Mouse (Mus musculus): Measurements from ENCODE around the gene Cemip.
A peak's percentile ranks its signal among the peaks of the same experiment; 100 is the strongest.

The Cemip gene

DNA sequence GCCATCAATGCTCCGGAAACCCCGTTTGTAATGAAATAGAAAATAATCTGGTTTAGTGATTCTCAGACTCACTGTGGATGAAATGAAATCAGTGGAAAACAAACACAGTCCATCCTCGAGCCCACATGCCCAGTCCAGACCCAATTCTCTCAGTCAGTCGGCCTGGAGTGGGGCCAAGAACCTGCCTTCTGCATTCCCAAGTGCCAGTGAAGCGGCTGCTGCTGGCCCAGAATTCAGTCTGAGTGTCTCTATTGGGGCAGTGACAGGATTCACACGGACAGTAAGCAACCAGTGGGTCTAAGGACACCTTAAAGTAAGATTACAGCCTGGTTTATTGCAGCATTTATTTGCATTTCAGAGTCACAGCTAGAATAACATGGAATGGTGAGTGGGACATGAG, 10.2 kb upstream of the Cemip start:
- DNase-seq (ENCODE audit: inconsistent ontology term): peak; percentile 90

DNA sequence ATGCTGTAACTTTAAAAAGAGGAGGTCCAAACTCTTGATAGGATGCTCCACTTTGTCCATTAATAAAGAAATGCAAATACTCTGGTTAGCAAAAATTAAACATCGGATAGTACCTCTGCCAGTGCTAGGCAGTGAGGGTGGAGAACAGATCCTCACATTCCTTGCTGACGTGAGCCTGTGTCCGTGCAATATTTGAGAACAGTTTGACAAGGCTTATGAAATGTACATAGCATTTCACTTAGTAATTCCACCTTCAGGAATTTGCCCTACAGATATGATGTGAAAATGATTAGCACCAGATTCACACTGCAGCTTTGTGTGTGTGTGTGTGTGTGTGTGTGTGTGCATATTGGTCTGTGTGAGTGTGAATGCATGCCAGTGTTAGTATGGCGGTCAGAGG, 4.5 kb upstream of the Cemip start:
- DNase-seq (ENCODE audit: inconsistent ontology term): peak; percentile 1

DNA sequence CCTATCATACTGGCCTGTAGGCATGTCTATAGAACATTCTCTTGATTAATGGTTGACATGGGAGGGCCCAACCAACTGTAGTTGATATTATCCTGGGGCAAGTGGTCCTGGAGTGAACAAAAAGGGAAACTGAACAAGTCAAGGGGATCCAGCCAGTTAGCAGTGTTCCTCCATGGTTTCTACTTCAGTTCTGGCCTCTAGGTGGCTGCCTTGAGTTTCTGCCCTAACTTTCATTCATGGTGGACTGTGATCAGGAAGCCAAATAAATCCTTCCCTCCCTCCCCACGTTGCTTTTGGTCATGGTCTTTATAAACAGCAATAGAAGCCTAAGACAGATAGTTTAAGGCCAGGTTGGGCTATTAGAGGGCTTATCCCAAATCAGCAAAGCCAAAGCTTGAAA, 3.5 kb upstream of the Cemip start:
- DNase-seq (ENCODE audit: inconsistent ontology term): peak; percentile 8

GRCm38 (mm10) chr7:84088971-84089370, 2.7 kb upstream of the Cemip start:
- peak; percentile 52 for DNase-seq (ENCODE audit: inconsistent ontology term)

DNA sequence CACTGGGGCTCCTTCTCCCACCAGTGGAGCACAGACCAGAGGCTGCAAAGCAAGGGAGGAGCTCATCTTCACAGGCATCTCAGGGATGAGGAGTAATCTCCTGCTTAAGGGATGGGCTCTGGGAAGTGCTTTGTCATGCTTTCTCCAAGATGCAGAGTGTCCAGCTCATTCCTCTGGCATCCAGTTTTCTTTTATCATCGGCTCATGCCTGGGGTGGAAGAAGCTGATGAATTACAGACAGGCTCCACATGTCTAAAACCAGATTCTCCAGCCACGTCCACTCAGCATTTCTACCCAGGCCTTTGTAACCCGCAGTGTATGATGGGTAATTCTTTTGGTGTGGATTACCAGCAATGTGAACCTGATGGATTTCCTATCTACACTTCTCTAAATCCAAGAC, 1.9 kb upstream of the Cemip start:
- peak; percentile 14 for DNase-seq (ENCODE audit: inconsistent ontology term)

- peak; percentile 72 for DNase-seq (ENCODE audit: inconsistent ontology term)
These were observed 1.0 kb downstream of the Cemip start for GRCm38 (mm10) chr7:84085049-84085945.

- peak; percentile 66 for DNase-seq (ENCODE audit: inconsistent ontology term)
These were observed 8.9 kb downstream of the Cemip start for GRCm38 (mm10) chr7:84077257-84078013.

GRCm38 (mm10) chr7:84074266-84074665, 12.0 kb downstream of the Cemip start:
- no peak for DNase-seq (ENCODE audit: inconsistent ontology term)

- no peak for DNase-seq (ENCODE audit: inconsistent ontology term)
These were observed 12.4 kb downstream of the Cemip start for GRCm38 (mm10) chr7:84073856-84074255.

- peak; percentile 73 for DNase-seq (ENCODE audit: inconsistent ontology term)
These were observed 17.4 kb downstream of the Cemip start for GRCm38 (mm10) chr7:84068931-84069330.

DNA sequence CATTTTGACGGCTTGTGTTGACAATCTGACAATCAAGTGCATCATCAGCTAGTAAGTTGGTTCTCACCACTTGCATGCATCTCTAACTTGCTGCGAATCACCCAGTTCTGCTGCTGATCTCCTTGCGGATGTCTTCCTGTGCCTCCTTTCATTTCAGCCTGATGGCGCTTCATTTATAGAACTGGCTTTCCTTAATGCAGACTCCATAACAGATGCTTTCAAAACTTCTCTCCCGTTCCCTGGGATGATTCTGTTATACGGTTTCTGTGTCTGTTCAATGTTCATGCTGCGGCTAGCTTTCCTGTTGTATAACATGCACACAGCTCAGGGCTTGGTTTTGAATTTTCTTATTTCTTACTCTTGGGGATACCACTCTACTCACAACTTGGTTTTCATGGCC, 26.5 kb downstream of the Cemip start:
- no peak for DNase-seq (ENCODE audit: inconsistent ontology term)

DNA sequence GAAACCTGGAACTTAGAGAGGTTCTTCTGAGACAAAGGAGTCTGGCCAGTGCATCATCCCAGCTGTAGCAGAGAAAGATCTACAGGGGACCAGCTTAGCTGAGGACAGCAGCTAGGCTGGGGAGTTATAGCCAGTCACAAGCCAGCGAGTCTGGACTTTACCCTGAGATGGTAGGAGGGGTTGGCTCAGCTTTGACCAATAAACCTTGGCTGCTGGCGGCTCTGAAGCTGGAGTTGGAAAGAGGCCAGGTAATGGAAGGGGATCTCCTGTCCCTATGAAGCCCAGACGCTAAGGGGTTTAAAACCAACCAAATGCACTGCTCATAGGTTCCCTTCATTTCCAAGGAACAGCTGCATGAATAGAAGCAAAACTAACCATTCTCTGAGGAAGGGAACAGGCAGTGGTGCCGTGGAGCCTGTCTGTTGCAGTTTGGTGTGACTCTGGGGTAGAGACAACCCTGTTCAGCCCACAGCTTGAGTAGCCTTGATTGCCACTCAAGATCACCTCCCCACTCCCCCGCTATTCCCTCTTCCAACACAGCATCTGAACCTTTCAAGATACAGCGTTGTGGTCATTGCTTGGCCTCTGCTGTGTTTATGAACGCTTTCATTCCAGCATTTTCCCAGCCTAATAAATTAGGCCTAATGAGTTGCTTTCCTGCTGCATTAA, 30.2 kb downstream of the Cemip start:
- DNase-seq (ENCODE audit: inconsistent ontology term): no peak

DNA sequence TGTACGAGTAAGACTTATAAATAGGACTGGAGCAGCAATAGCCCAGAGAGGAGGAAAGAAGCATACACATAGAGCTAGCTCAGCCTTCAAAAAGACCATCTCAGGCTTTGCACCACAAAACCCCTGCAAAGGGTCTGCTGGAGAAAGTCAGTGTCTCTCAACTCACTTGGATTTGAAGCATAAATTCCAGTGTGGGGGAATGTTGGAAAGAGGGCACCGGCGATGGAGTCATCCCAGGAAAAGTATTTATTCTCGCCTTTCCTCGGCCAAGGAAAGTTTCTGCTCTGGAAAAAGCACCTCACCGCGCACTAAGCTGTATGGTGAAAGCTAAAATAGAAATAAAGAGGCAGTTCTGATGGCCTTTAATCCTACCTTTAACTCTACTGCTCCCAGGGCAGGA, 32.4 kb downstream of the Cemip start:
- no peak for DNase-seq (ENCODE audit: inconsistent ontology term)

- DNase-seq (ENCODE audit: inconsistent ontology term): no peak
These were observed 34.9 kb downstream of the Cemip start for GRCm38 (mm10) chr7:84051423-84051822.

DNA sequence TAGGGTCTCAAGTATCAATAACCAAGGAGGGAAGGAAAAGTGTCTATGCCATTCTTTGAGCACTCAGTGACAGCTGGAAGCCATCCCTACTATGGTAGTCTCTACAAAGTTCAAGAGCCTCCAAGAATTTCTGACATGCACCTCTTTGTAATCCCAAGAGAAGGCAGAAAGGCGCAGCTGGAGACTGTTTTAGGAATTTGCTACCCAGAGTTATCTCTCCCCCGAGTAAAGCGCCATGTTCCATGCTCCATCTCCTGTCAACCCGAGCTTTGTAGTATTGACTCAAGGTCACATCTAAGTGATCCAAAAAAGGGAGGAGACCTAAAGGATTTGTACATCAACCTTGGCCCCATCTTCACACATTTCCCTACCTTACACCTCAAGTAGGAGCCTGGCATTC, 40.8 kb downstream of the Cemip start:
- DNase-seq (ENCODE audit: inconsistent ontology term): no peak

- DNase-seq (ENCODE audit: inconsistent ontology term): no peak
These were observed 41.6 kb downstream of the Cemip start for GRCm38 (mm10) chr7:84044581-84045290.

DNA sequence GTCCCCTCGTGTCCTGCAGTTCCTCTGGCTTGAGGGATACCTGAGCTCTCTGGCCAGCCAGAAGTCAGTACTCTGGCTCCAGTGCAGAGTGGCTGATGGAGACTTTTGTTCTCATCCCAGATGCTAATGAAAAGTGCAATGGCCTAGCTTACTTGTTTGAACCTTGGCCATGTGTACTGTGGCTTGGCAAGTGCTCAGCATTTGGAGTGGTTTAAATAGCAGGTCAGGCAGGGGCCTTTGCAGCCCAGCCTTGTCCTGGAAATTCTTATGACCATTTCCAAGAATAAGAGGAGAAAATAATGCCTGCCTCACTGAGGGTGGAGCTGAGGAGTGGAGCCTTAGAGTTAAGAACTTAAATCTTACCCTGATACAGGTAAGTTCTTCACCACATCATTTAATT, 43.6 kb downstream of the Cemip start:
- DNase-seq (ENCODE audit: inconsistent ontology term): peak; percentile 75

DNA sequence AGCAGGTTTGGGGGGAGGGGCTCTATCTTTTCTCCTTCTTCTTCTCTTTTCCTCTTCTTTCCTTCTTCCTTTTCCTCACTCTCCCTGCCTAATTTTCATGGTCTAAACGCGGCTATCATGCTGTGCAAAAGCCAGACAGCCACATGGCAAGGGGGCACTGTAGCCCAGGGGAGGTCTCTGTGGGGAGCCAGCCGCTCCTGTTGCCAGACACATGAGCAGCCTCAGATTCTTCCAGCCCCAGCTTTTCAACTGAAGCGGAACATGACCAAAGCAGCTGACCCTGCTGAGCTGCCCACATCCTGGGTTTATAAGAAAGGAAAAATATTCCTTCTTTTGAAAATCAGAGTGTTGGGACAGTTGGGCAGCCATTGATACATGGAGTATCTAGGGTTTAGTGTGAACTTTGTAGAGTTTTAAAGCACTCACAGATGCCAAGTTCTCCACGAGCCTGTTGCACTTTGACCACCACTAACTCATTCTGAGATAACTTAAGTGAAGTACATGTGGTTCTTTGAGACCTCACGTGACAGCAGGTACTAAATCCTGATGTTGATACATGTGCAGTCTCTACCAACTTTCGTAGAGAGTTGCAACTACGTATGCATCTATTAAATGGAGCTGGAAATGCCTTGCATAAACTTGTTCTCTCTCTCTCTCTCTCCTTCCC, 46.3 kb downstream of the Cemip start:
- DNase-seq (ENCODE audit: inconsistent ontology term): peak; percentile 49

- no peak for DNase-seq (ENCODE audit: inconsistent ontology term)
These were observed 47.7 kb downstream of the Cemip start for GRCm38 (mm10) chr7:84038642-84039041.

- no peak for DNase-seq (ENCODE audit: inconsistent ontology term)
These were observed 53.5 kb downstream of the Cemip start for GRCm38 (mm10) chr7:84032831-84033230.

- DNase-seq (ENCODE audit: inconsistent ontology term): peak; percentile 90
These were observed 57.1 kb downstream of the Cemip start for GRCm38 (mm10) chr7:84029120-84029771.

Measured in Muller cell, postnatal 12 days (primary cell).